Mouse (Mus musculus): ENCODE results near the gene Ucp2.

DNA sequence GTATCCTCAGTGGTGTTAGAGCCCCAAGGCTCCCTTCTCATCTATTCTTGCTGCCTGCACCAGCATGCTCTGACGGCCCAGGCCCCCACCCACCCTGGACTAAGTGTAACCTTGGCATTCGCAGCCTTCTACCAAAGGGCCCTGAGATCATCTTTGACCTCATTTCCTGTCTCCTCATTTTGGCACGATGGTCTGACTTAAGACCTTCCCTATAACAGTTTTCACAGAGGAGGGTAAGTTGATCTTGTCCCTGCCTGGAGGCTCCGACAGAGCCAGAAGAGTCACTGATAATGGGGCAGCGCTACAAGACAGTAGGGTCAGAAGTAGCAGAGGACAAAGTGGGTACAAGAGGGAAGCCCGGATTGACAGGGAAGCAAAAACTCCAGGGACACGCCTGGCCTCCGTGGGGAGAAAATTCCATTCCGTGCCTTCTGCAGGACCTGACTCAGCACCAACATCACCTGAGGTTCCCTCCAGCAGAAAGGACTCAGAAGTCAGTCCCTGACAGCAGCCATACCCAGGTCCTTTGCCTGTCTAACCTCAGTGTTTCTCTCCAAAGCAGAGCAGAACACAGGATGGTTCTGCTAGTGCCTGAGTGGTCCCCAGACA, 19.2 kb upstream of the Ucp2 start:
- TF ChIP-seq CTCF (conservative IDR thresholded peaks at IDR 0.05; ENCODE audit: insufficient read depth, insufficient read length, low read depth, low read length) (no peak), POLR2A (IDR thresholded peaks at IDR 0.05; ENCODE audit: low read depth, low read length) (no peak)
